8 mouse cellular contexts compared by ENCODE assay signal in the genomic region with DNA sequence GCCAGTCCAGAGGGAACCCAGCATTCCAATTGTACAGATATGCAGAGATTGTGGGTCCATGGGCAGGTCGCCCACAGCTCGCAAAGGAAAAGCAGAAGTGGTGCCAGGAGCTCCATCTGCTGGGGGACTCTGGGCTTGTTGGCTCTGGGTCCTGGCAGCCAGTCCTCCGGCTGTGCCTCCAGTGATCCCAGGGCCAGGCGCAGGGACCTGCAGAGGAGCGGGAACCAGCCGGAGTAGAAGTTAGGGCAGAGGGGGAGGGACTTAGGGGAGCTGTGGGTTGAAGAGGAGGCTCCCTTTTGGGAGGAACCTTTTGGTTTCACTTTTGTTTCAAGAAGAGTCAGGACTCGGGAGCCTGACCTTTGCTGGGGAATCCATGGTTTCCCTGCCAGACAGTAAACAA. TPM values are rescaled to one million over a fixed set of nuclear protein-coding genes. Genes with fewer than 3 reads are reported as not detected.
DNase-seq lines count a peak whose midpoint lies in the region; ATAC-seq and TF ChIP-seq lines count a peak whose summit lies in the region.
"Had no signal": no experiment of that assay in that cellular context is flagged by ENCODE, and none has a peak within 500 bp of the region (broad histone marks: within the 10 kb centered on the region; RNA-seq: fewer than 3 reads in every experiment).

No protein-coding gene starts in this region.

- peak overlapping the region; percentile 29 for H3K4me2 ChIP-seq in heart, postnatal 0 days (ENCODE audit: low read depth, low read length)
- peak overlapping the region; percentile 38 for H3K4me2 ChIP-seq in stomach, postnatal 0 days (replicated peaks; ENCODE audit: low read depth)
- H3K4me2 ChIP-seq: hindbrain, embryonic 15.5 days had no signal

- no peaks in the 10 kb centered on the region for H3K27me3 ChIP-seq in heart, postnatal 0 days (ENCODE audit: control insufficient read depth, insufficient read depth, low read length)
- no peaks in the 10 kb centered on the region for H3K27me3 ChIP-seq in stomach, postnatal 0 days (ENCODE audit: control insufficient read depth, insufficient read depth, low read length)
- H3K27me3 ChIP-seq: hindbrain, embryonic 15.5 days had no signal

- no peak overlapping the region for H3K27ac ChIP-seq in ES-E14 (ENCODE audit: insufficient read depth, low read depth, low read length, poor library complexity, severe bottlenecking)
- no peak overlapping the region for H3K27ac ChIP-seq in heart, postnatal 0 days (ENCODE audit: low read depth)
- H3K27ac ChIP-seq in stomach, postnatal 0 days (replicated peaks) = no peak overlapping the region
- H3K27ac ChIP-seq: hindbrain, embryonic 15.5 days had no signal

- no peak overlapping the region for H3K9ac ChIP-seq in ES-E14 (ENCODE audit: insufficient read depth, low read depth, low read length, poor library complexity, severe bottlenecking)
- H3K9ac ChIP-seq in heart, postnatal 0 days (replicated peaks; ENCODE audit: low read depth, low read length) = no peak overlapping the region
- H3K9ac ChIP-seq in stomach, postnatal 0 days (ENCODE audit: low read length) = no peak overlapping the region
- H3K9ac ChIP-seq: hindbrain, embryonic 15.5 days had no signal

- TF ChIP-seq POLR2A in lung, adult 2 months (IDR thresholded peaks at IDR 0.05; ENCODE audit: borderline replicate concordance, extremely low read depth, low read depth, low read length) = no peak

- in situ Hi-C loops in ES-E14 (cut with MboI; ENCODE audit: low sequenced_read_pairs in 2 of 2, unreplicated experiment in 2 of 2) = no loop called here

- H3K9me3 ChIP-seq in ES-E14 (ENCODE audit: control insufficient read depth, insufficient read depth, low read depth, low read length) = no peaks in the 10 kb centered on the region
- no peaks in the 10 kb centered on the region for H3K9me3 ChIP-seq in heart, postnatal 0 days (replicated peaks; ENCODE audit: control insufficient read depth, low read length)
- H3K9me3 ChIP-seq in stomach, postnatal 0 days (ENCODE audit: control insufficient read depth, low read length) = no peaks in the 10 kb centered on the region
- H3K9me3 ChIP-seq: hindbrain, embryonic 15.5 days had no signal

- peak; percentile 44; the same call in 1 of the 2 replicates for ATAC-seq in heart, postnatal 0 days (ENCODE audit: insufficient read depth, low read depth)
- ATAC-seq in stomach, postnatal 0 days (ENCODE audit: low FRiP score, low TSS enrichment) = peak; percentile 81

- no peak for TF ChIP-seq EP300 in heart, postnatal 0 days (IDR thresholded peaks at IDR 0.05; ENCODE audit: low read depth)
- TF ChIP-seq EP300 in stomach, postnatal 0 days (optimal IDR thresholded peaks at IDR 0.05) = no peak

- no peaks in the 10 kb centered on the region for H3K36me3 ChIP-seq in ES-E14 (ENCODE audit: control insufficient read depth, insufficient read depth, low read length, poor library complexity, severe bottlenecking)
- no peaks in the 10 kb centered on the region for H3K36me3 ChIP-seq in heart, postnatal 0 days (replicated peaks; ENCODE audit: control insufficient read depth, insufficient read depth, low read length)
- no peaks in the 10 kb centered on the region for H3K36me3 ChIP-seq in stomach, postnatal 0 days (ENCODE audit: control insufficient read depth, insufficient read depth, low read length)
- H3K36me3 ChIP-seq: hindbrain, embryonic 15.5 days had no signal

- WGBS in heart, postnatal 0 days = 40% methylated on average over 7 of the region's 7 CpGs
- WGBS in lung, adult 2 months = 50% methylated on average over 7 of the region's 7 CpGs
- WGBS in stomach, postnatal 0 days = 56% methylated on average over 7 of the region's 7 CpGs

- H3K4me3 ChIP-seq in ES-E14 (ENCODE audit: insufficient read depth in 1 of 2, low read depth in 1 of 2, low read length in 2 of 2, poor library complexity in 1 of 2, severe bottlenecking in 1 of 2) = no peak overlapping the region
- H3K4me3 ChIP-seq in heart, postnatal 0 days (ENCODE audit: low read depth, low read length) = peak overlapping the region; percentile 24
- peak overlapping the region; percentile 46 for H3K4me3 ChIP-seq in lung, adult 2 months (replicated peaks; ENCODE audit: extremely low read depth, low read depth, low read length)
- peak overlapping the region; percentile 28 for H3K4me3 ChIP-seq in stomach, postnatal 0 days (ENCODE audit: low read depth, low read length)
- H3K4me3 ChIP-seq: hindbrain, embryonic 15.5 days had no signal

- DNase-seq in B cell, adult 2 months = peak; percentile 54 to 55
- peak; percentile 17 for DNase-seq in ES-E14 (ENCODE audit: low read depth, low spot score)
- peak; percentile 74 for DNase-seq in cerebellum, adult 11-12 months
- no peak for DNase-seq in heart, postnatal 0 days (ENCODE audit: low spot score)
- DNase-seq in lung, adult 2 months = peak; percentile 10
- DNase-seq in stomach, postnatal 0 days (ENCODE audit: low spot score) = peak; percentile 33
- no peak for DNase-seq in c-Kit-positive CD71-positive TER-119-positive erythroid progenitor cells, embryonic 14.5 days (ENCODE audit: low spot score)

- H3K4me1 ChIP-seq in ES-E14 (ENCODE audit: control insufficient read depth in 2 of 2, insufficient read depth in 2 of 2, low read length in 2 of 2, poor library complexity in 1 of 2) = no peaks in the 10 kb centered on the region
- H3K4me1 ChIP-seq in heart, postnatal 0 days (ENCODE audit: control insufficient read depth, insufficient read depth) = no peaks in the 10 kb centered on the region
- H3K4me1 ChIP-seq in lung, adult 2 months (ENCODE audit: control insufficient read depth, insufficient read depth, low read length) = no peaks in the 10 kb centered on the region
- no peaks in the 10 kb centered on the region for H3K4me1 ChIP-seq in stomach, postnatal 0 days (replicated peaks; ENCODE audit: control insufficient read depth, insufficient read depth)
- H3K4me1 ChIP-seq: hindbrain, embryonic 15.5 days had no signal

- TF ChIP-seq CTCF in heart, postnatal 0 days (IDR thresholded peaks at IDR 0.05; ENCODE audit: low read depth) = peak; percentile 10; the same call in 1 of the 2 replicates
- no peak for TF ChIP-seq CTCF in lung, adult 2 months (IDR thresholded peaks at IDR 0.05; ENCODE audit: insufficient read depth, low read length)
- TF ChIP-seq CTCF in stomach, postnatal 0 days (IDR thresholded peaks at IDR 0.05; ENCODE audit: low read depth) = peak; percentile 55

TF ChIP-seq in ES-E14, 5 proteins besides CTCF, POLR2A, EP300 and RAD21:
- TF ChIP-seq ZC3H11A (IDR thresholded peaks at IDR 0.05; ENCODE audit: borderline replicate concordance, low read depth, low read length) = no peak
- TF ChIP-seq ZNF384 (IDR thresholded peaks at IDR 0.05; ENCODE audit: low read depth, low read length) = no peak
- TF ChIP-seq CHD2 (IDR thresholded peaks at IDR 0.05; ENCODE audit: low read depth, low read length) = no peak
- no peak for TF ChIP-seq HCFC1 (IDR thresholded peaks at IDR 0.05; ENCODE audit: borderline replicate concordance, insufficient read depth, low read length)
- no peak for TF ChIP-seq MAFK (IDR thresholded peaks at IDR 0.05; ENCODE audit: insufficient read depth, low read depth, low read length)

RNA-seq across cellular contexts. Expression of gene Olfr31, which starts 28.2 kb away (rescaled TPM):
- total RNA-seq in ES-E14 (2012; rRNA removed) = 0.13 and 0.85 TPM in 2 replicates
- not detected in 2 replicates for total RNA-seq in heart, postnatal 0 days (2014; rRNA removed; ENCODE audit: low replicate concordance)
- polyA plus RNA-seq in heart, postnatal 0 days (2015; fragmentation: Nextera tagmentation; extraction: Ambion mirVana) = not detected in 2 replicates
- not detected in 2 replicates for polyA plus RNA-seq in lung, adult 2 months (2012; rRNA removed)
- polyA plus RNA-seq in stomach, postnatal 0 days (2015; fragmentation: Nextera tagmentation; extraction: Ambion mirVana) = 0.02 TPM in 1 of 2 replicates, not detected in the other

RNA-seq across cellular contexts. Expression of gene Il3ra, which starts 51.6 kb away (rescaled TPM):
- 5.8 and 13.1 TPM in 2 replicates for total RNA-seq in ES-E14 (2012; rRNA removed)
- total RNA-seq in heart, postnatal 0 days (2014; rRNA removed; ENCODE audit: low replicate concordance) = 10.8 and 22.1 TPM in 2 replicates
- polyA plus RNA-seq in heart, postnatal 0 days (2015; fragmentation: Nextera tagmentation; extraction: Ambion mirVana) = 4.1 and 4.5 TPM in 2 replicates
- polyA plus RNA-seq in lung, adult 2 months (2012; rRNA removed) = 89.7 and 119 TPM in 2 replicates
- polyA plus RNA-seq in stomach, postnatal 0 days (2015; fragmentation: Nextera tagmentation; extraction: Ambion mirVana) = 2.7 and 3.9 TPM in 2 replicates

Comparison
In these comparisons a context has a peak if more than half of its experiments do, and no peak if none do; other contexts are left out.
1. DNase-seq: peak in B cell, adult 2 months (2 of 2), ES-E14 (single experiment), cerebellum, adult 11-12 months (single experiment), lung, adult 2 months (single experiment) and stomach, postnatal 0 days (single experiment); none in heart, postnatal 0 days (single experiment) and c-Kit-positive CD71-positive TER-119-positive erythroid progenitor cells, embryonic 14.5 days (single experiment).
2. H3K4me3 ChIP-seq: peak in heart, postnatal 0 days (single experiment), lung, adult 2 months (single experiment) and stomach, postnatal 0 days (single experiment); none in ES-E14 (0 of 2).
3. RNA of gene Il3ra, which starts 51.6 kb away (polyA plus RNA-seq): 89.7 to 119 TPM in lung, adult 2 months; 4.1 to 4.5 TPM in heart, postnatal 0 days and 2.7 to 3.9 TPM in stomach, postnatal 0 days; every median in the first group is over 10 times any median in the second.